14 mouse cellular contexts compared by ENCODE assay signal in the genomic region with DNA sequence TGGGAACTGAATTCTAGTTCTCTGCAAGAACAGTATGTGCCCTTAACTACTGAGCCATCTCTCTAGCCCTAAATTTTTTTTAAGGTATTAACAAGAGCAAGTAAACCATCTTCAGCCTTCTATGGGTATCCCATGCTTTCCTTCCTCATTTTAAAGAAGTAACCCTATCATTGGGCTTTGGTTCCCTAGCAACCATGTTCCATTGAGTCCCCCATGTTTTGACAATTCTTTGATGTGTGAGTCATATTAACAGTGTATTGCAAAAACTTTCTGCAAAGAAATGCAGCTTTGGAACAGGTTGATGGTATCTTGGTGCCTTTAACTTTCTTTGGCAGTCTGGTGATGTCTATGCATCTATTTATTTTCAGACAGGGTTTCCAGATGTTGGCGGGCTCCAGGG.
"Had no signal": no experiment of that assay in that cellular context is flagged by ENCODE, and none has a peak within 500 bp of the region (broad histone marks: within the 10 kb centered on the region; RNA-seq: fewer than 3 reads in every experiment).

No protein-coding gene starts in this region.

- DNase-seq: lung, adult 18-20 months; lung, embryonic 14.5 days; lung, postnatal 10 days; lung, postnatal 4 days; retina, postnatal 1 day; right cerebral cortex, adult 18-20 months; right cerebral cortex, postnatal 25 days; right cerebral cortex, postnatal 4 days; spleen, adult 18-20 months; thymus, adult 2 months; thymus, postnatal 14 days; thymus, postnatal 36 days had no signal

- ATAC-seq: midbrain, embryonic 13.5 days; midbrain, embryonic 15.5 days had no signal
